Mouse (Mus musculus): ENCODE results near the gene Chchd4.
"Not testable (repeated sequence)": the region's sequence is repeated elsewhere in the genome, so short reads cannot be mapped to it uniquely, and the experiment has no call there.

Chchd4 gene

DNA sequence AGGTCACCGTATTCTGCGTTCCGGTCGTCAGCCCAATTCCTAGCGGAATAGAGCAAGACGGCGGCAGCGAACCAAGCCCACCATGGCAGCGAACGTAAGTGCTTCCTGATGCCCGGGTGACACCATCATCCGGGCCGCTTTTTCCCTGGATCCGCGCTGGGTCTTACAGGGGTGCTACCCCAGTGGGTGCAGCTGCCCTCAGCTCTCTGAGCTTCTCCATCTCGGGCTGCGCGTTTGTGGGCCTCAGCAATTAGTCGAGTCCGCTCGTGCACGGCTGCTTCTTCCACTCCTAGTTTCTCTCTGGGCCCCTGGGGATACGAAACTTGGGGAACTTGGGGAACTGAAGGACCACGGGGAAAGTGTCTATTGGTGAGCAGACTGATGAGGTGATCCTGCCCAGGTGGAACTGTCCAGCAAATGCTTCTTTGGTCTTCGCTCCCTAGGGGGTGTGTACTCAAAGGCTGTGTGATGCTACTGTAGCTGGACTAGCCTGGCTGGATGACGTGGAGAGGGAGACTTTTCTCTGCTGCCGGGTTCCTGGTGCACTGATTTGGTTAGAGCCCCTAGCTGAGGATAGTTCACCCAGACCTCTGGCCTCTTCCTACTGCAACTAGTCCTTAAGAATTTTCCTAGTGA is 577 bp upstream of the Chchd4 start:
- DNase-seq (ENCODE audit: low spot score): no peak

GRCm38 (mm10) chr6:91472319-91472718 is 1.0 kb downstream of the Chchd4 start:
- no peak for DNase-seq (ENCODE audit: low spot score)

- DNase-seq (ENCODE audit: low spot score): not testable (repeated sequence)
These were observed 1.9 kb downstream of the Chchd4 start for GRCm38 (mm10) chr6:91471427-91471826.

- DNase-seq (ENCODE audit: low spot score): no peak
These were observed 2.6 kb downstream of the Chchd4 start for GRCm38 (mm10) chr6:91470712-91471111.

DNA sequence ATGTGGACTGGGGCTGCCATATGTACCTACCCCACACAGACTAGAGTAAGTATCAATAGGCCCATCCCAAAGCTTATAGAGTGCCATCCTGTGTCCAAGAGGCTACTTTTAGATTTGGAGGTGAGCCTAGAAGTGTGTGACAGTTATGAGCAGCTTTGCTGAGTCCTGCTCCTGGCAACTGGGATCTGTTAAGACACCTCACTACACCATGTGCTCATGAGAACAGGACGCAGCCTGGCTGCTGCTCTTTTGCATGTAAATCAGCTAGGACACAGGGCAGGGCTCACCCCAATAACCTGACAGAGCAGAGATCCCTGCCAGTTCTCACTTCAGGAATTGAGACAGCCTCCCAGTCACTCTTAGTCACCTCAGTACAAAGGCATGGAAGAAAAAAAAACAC is 6.2 kb downstream of the Chchd4 start:
- DNase-seq (ENCODE audit: low spot score): no peak

GRCm38 (mm10) chr6:91465756-91466155 is 7.6 kb downstream of the Chchd4 start:
- DNase-seq (ENCODE audit: low spot score): no peak

- DNase-seq (ENCODE audit: low spot score): no peak
These were observed 13.9 kb downstream of the Chchd4 start for GRCm38 (mm10) chr6:91459471-91459870.

DNA sequence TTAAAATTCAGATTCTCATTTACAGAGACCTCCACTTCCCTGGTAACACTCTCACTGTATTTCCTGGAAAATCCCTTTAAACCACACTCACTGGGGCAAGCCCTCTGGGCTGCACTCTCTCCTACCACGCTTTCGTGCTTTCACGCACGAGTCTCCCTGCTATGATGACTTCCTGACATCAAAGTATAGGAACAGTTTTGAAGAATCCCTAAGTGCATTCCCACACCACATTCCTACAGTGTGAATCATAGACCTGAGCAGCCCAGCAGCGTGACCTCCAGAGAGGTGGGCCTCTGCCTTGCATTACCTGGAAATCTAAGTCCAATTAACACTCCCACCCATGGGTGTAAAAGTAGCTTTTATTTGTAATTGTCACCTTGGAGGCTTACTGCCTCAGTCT is 18.8 kb downstream of the Chchd4 start:
- DNase-seq (ENCODE audit: low spot score): no peak

DNA sequence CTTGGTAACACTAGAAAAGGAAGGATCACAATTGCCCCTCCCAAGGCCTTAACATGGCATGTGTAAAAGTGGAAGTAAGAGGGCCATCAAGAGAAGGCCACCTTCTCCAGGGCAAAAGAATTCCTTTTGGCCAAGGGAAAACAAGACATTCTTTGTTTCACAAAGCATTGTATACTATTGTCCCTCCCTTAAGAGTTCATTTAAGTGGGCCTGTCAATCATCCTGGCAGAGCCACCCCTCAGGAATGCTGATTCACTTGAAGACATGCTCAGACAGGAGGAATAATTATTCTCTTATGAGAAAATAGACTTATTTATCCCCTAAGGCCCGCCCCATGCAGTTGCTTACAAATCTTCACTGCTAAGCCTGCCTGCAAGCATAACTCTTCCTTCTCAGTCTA is 21.3 kb downstream of the Chchd4 start:
- DNase-seq (ENCODE audit: low spot score): no peak

- no peak for DNase-seq (ENCODE audit: low spot score)
These were observed 23.7 kb downstream of the Chchd4 start for GRCm38 (mm10) chr6:91449472-91450225.

- DNase-seq (ENCODE audit: low spot score): no peak
These were observed 28.0 kb downstream of the Chchd4 start for GRCm38 (mm10) chr6:91445316-91445715.

GRCm38 (mm10) chr6:91441145-91441662 is 32.1 kb downstream of the Chchd4 start:
- no peak for DNase-seq (ENCODE audit: low spot score)

- peak; percentile 94 for DNase-seq (ENCODE audit: low spot score)
These were observed 32.7 kb downstream of the Chchd4 start for GRCm38 (mm10) chr6:91440474-91441144.

- DNase-seq (ENCODE audit: low spot score): no peak
These were observed 49.2 kb downstream of the Chchd4 start for GRCm38 (mm10) chr6:91424151-91424550.

GRCm38 (mm10) chr6:91421629-91422028 is 51.7 kb downstream of the Chchd4 start:
- no peak for DNase-seq (ENCODE audit: low spot score)

- DNase-seq (ENCODE audit: low spot score): no peak
These were observed 56.0 kb downstream of the Chchd4 start for GRCm38 (mm10) chr6:91417291-91417845.

DNA sequence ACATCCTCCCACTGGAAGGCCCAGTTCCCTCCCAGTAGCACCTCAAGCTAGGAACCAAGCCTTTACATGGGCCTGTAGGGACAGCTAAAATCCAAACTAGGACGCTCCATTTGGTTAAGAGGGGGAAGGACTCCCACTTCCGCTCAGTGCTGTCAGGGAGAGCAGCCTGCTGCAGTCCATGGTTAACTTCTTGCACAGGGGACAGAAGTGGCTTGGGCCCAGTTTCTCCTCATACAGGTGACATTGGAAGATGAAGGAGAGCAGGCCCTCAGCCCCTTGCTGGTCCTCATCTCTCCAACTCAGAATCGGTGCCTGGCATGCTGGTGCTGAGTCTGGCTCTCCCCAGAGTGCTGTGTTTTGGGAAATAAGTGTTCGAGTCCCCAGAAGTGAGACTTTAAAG is 57.2 kb downstream of the Chchd4 start:
- no peak for DNase-seq (ENCODE audit: low spot score)

GRCm38 (mm10) chr6:91414890-91415289 is 58.5 kb downstream of the Chchd4 start:
- DNase-seq (ENCODE audit: low spot score): peak; percentile 26

Data from urinary bladder, postnatal 25 days (tissue).